ENCODE assay signal across 8 mouse cellular contexts in genomic region chr19:4096642-4097440, GRCm38 (mm10). TPM values are rescaled to one million over a fixed set of nuclear protein-coding genes. Genes with fewer than 3 reads are reported as not detected.
DNase-seq lines count a peak whose midpoint lies in the region; ATAC-seq lines count a peak whose summit lies in the region.

Gene Cdk2ap2, plus strand, starts transcription at chr19:4097182.

- H3K36me3 ChIP-seq in heart, embryonic 14.5 days (ENCODE audit: control insufficient read depth, insufficient read depth, low read length), result no peaks in the 10 kb centered on the region
- peaks cover 6% of the 10 kb centered on the region for H3K36me3 ChIP-seq in liver, embryonic 13.5 days
- H3K36me3 ChIP-seq in stomach, embryonic 16.5 days (ENCODE audit: control insufficient read depth, insufficient read depth, low read length), result no peaks in the 10 kb centered on the region

- ATAC-seq in CD4-positive, CD25-positive, alpha-beta regulatory T cell, adult 4 months, result peak; percentile 79
- ATAC-seq in heart, embryonic 14.5 days (ENCODE audit: insufficient number of reproducible peaks, insufficient read depth, low FRiP score, low read depth), result peak; percentile 89
- ATAC-seq in liver, embryonic 13.5 days (ENCODE audit: low read depth), result peak; percentile 92
- ATAC-seq in stomach, embryonic 16.5 days (ENCODE audit: insufficient read depth, low FRiP score), result peak; percentile 94

- H3K4me1 ChIP-seq in heart, embryonic 14.5 days (ENCODE audit: control insufficient read depth in 2 of 2, insufficient read depth in 2 of 2, low read length in 2 of 2), result peaks cover 16 to 28% of the 10 kb centered on the region in 2 experiments
- peaks cover 59% of the 10 kb centered on the region for H3K4me1 ChIP-seq in liver, embryonic 13.5 days (replicated peaks)
- H3K4me1 ChIP-seq in stomach, embryonic 16.5 days (ENCODE audit: control insufficient read depth, insufficient read depth, low read length), result peaks cover 41% of the 10 kb centered on the region

- peak; percentile 97 for DNase-seq in c-Kit-negative CD71-positive TER-119-positive erythroid progenitor cells, embryonic 14.5 days (ENCODE audit: low read depth, low spot score)
- peak; percentile 98 for DNase-seq in fibroblast of lung, adult 2 months (ENCODE audit: low read depth)
- peak; percentile 100 for DNase-seq in kidney, postnatal 14 days
- DNase-seq in liver, embryonic 13.5 days, result peak; percentile 100
- DNase-seq in neural tube, embryonic 10.5 days (ENCODE audit: extremely low spot score, low spot score), result peak; percentile 99

- peak within 1 kb of the TSS; percentile 47 to 79 for H3K27ac ChIP-seq in heart, embryonic 14.5 days (replicated peaks in 1 of 2; ENCODE audit: control insufficient read depth in 1 of 2, insufficient read depth in 1 of 2, low read depth in 2 of 2, low read length in 2 of 2)
- H3K27ac ChIP-seq in liver, embryonic 13.5 days, result peak within 1 kb of the TSS; percentile 98
- H3K27ac ChIP-seq in stomach, embryonic 16.5 days (ENCODE audit: low read length), result peak within 1 kb of the TSS; percentile 94

- no peaks in the 10 kb centered on the region for H3K9me3 ChIP-seq in heart, embryonic 14.5 days (ENCODE audit: control insufficient read depth, low read length)
- no peaks in the 10 kb centered on the region for H3K9me3 ChIP-seq in liver, embryonic 13.5 days (replicated peaks)
- no peaks in the 10 kb centered on the region for H3K9me3 ChIP-seq in stomach, embryonic 16.5 days (replicated peaks; ENCODE audit: control insufficient read depth, low read length)

- peaks cover 11% of the 10 kb centered on the region; the same call in 1 of the 2 replicates for H3K27me3 ChIP-seq in heart, embryonic 14.5 days (ENCODE audit: control insufficient read depth, insufficient read depth, low read length)
- peaks cover 21% of the 10 kb centered on the region for H3K27me3 ChIP-seq in liver, embryonic 13.5 days
- H3K27me3 ChIP-seq in stomach, embryonic 16.5 days (ENCODE audit: control insufficient read depth, insufficient read depth, low read length), result 0 out of 2 replicates have a peak, but pooled peaks cover 4% of the 10 kb centered on the region

- peak within 1 kb of the TSS; percentile 71 for H3K4me2 ChIP-seq in heart, embryonic 14.5 days (ENCODE audit: low read length)
- H3K4me2 ChIP-seq in liver, embryonic 13.5 days, result peak within 1 kb of the TSS; percentile 98
- H3K4me2 ChIP-seq in stomach, embryonic 16.5 days (ENCODE audit: low read depth, low read length), result peak within 1 kb of the TSS; percentile 72

- H3K9ac ChIP-seq in heart, embryonic 14.5 days (ENCODE audit: low read length), result peak within 1 kb of the TSS; percentile 72
- peak within 1 kb of the TSS; percentile 82 for H3K9ac ChIP-seq in liver, embryonic 13.5 days
- peak within 1 kb of the TSS; percentile 77 for H3K9ac ChIP-seq in stomach, embryonic 16.5 days (ENCODE audit: low read length)

- under 1% methylated on average over 64 of the region's 65 CpGs for WGBS in heart, embryonic 14.5 days
- WGBS in liver, embryonic 13.5 days (ENCODE audit: insufficient replicate concordance), result under 1% methylated on average over 65 of the region's 65 CpGs
- WGBS in stomach, embryonic 16.5 days, result under 1% methylated on average over 65 of the region's 65 CpGs

- H3K4me3 ChIP-seq in heart, embryonic 14.5 days (ENCODE audit: control insufficient read depth in 1 of 2, insufficient read depth in 1 of 2, low read depth in 1 of 2, low read length in 2 of 2), result peak within 1 kb of the TSS; percentile 59 to 60
- peak within 1 kb of the TSS; percentile 72 for H3K4me3 ChIP-seq in liver, embryonic 13.5 days (replicated peaks)
- peak within 1 kb of the TSS; percentile 69 for H3K4me3 ChIP-seq in stomach, embryonic 16.5 days (replicated peaks; ENCODE audit: low read length)

RNA-seq across cellular contexts. Expression of gene Cdk2ap2, which starts in this region (rescaled TPM):
- polyA plus RNA-seq in CD4-positive, CD25-positive, alpha-beta regulatory T cell, adult 4 months (2017; shearing (Covaris generic)), result 100 to 1,000 TPM; 328 to 403 TPM
- 62.5 and 63.8 TPM in 2 replicates for polyA plus RNA-seq in heart, embryonic 14.5 days (2014; fragmentation: Nextera tagmentation; extraction: Ambion mirVana)
- polyA plus RNA-seq in liver, embryonic 13.5 days (2015; fragmentation: Nextera tagmentation; extraction: Ambion mirVana), result 94.3 and 94.7 TPM in 2 replicates
- polyA plus RNA-seq in stomach, embryonic 16.5 days (2015; fragmentation: Nextera tagmentation; extraction: Ambion mirVana), result 115 and 128 TPM in 2 replicates

Comparison
In these comparisons a context has a peak if more than half of its experiments do, and no peak if none do; other contexts are left out.
1. Peak in every context shown above with its lines: DNase-seq, ATAC-seq, H3K4me3 ChIP-seq and H3K27ac ChIP-seq.